Mouse (Mus musculus) midbrain, embryonic 15.5 days (tissue): ENCODE results near the gene Ubap2l. TPM values are rescaled to one million over a fixed set of nuclear protein-coding genes. Genes with fewer than 3 reads are reported as not detected.
A peak's percentile ranks its signal among the peaks of the same experiment; 100 is the strongest.

Experiments
- ATAC-seq: fragments of 200-750 bp; cut with Nextera tagmentation; replicated peaks from 2 replicates; pipeline ENCODE4 v1.8.0; 2017; ENCODE audit warnings: moderate TSS enrichment
- H3K27ac ChIP-seq: fragments of 300-500 bp; sonication (generic); 2 replicates; pipeline ENCODE4 v1.5.1; 2015; ENCODE audit warnings: mild to moderate bottlenecking, inconsistent platforms
- H3K27me3 ChIP-seq: fragments of 300-500 bp; sonication (generic); replicated peaks from 2 replicates; pipeline ENCODE4 v1.6.1; 2015; ENCODE audit warnings: inconsistent platforms
- H3K36me3 ChIP-seq: fragments of 300-500 bp; sonication (generic); replicated peaks from 2 replicates; pipeline ENCODE4 v1.6.1; 2015; ENCODE audit warnings: inconsistent platforms
- H3K4me1 ChIP-seq: fragments of 300-500 bp; sonication (generic); 2 replicates; pipeline ENCODE4 v1.6.1; 2015; ENCODE audit warnings: inconsistent platforms
- H3K4me2 ChIP-seq: fragments of 300-500 bp; sonication (generic); 2 replicates; pipeline ENCODE4 v1.6.1; 2015; ENCODE audit warnings: inconsistent platforms, mild to moderate bottlenecking, moderate library complexity
- H3K4me3 ChIP-seq: fragments of 300-500 bp; sonication (generic); 2 replicates; pipeline ENCODE4 v1.5.1; 2015; ENCODE audit warnings: mild to moderate bottlenecking, inconsistent platforms
- H3K9ac ChIP-seq: fragments of 300-500 bp; sonication (generic); 2 replicates; pipeline ENCODE4 v1.6.1; 2015; ENCODE audit warnings: mild to moderate bottlenecking, inconsistent platforms
- H3K9me3 ChIP-seq: fragments of 300-500 bp; sonication (generic); 2 replicates; pipeline ENCODE4 v1.6.1; 2016; ENCODE audit warnings: inconsistent platforms
- WGBS: fragments of 180-500 bp; shearing (Covaris S2); methylation state at CpG from one replicate; pipeline ENCODE4 v1.1.7; 2015; ENCODE audit warnings: mixed read lengths; 5-methylcytosine and 5-hydroxymethylcytosine counted together
- microRNA counts: library from miRNA; unstranded; fragments of <30 nt; microRNA quantifications from one replicate; lab custom pipeline; 2016
- microRNA-seq: library from miRNA; unstranded; fragments of <30 nt; microRNA quantifications from one replicate; pipeline ENCODE4, GENCODE M21; 2016
- polyA plus RNA-seq: library from polyadenylated mRNA; unstranded; fragments of >200 nt; fragmentation: Nextera tagmentation; extraction: Ambion mirVana; gene quantifications from 2 replicates; pipeline ENCODE4 v1.2.1, GENCODE M21; 2015

Ubap2l gene
- polyA plus RNA-seq, 1 experiment from 2014 or later: 135 TPM

GRCm38 (mm10) chr3:89962751-89963220, 89.6 kb downstream of the Ubap2l start:
- under 1% methylated on average over 30 of the region's 30 CpGs for WGBS
- Histone ChIP-seq H3K4me1 (peaks cover 55% of the 10 kb centered on the region), H3K9me3 (no peaks in the 10 kb centered on the region), H3K36me3 (peaks cover 2% of the 10 kb centered on the region; the same call in 1 of the 2 replicates), H3K4me2 (peak overlapping the region; percentile 87), H3K27me3 (no peaks in the 10 kb centered on the region), H3K4me3 (peak overlapping the region; percentile 86), H3K27ac (peak overlapping the region; percentile 93), H3K9ac (peak overlapping the region; percentile 94)
- ATAC-seq: peak; percentile 18

DNA sequence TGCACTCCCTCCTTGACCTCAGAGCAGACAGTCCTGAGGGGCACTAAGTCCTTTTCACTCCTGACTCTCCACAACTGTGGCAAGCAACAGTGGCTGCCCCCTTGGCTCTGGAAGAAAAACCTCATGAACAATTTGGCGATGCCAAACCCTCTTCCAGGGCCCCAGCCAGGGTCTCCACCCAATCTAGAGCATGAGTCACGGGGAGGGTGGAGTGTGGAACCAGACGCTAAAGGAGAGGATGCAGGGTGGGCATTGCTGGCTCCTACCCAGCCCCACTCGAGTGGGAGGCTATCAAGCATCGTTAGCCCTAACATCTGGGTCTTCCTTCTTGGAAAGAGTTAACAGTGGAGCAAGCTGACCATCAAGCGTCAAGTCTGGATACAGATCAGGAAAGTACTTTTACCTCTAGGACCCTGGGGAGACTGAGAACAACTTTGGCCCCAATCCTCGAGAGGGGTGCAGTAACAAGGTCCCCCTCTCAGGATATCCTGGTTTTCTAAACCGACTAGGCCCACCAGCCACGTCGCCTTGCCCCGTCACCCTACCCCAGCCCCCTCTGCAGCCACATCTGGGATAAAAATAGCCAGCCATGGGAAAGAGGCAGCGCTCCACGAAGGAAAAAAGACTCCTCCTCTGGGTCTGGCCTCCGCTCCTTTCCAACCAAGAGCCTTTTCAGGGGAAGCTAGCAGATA, 90.2 kb downstream of the Ubap2l start:
- no peaks in the 10 kb centered on the region for H3K27me3 ChIP-seq
- H3K9me3 ChIP-seq: no peaks in the 10 kb centered on the region
- no peak for ATAC-seq
- H3K4me3 ChIP-seq: peak overlapping the region; percentile 86
- WGBS: 7% methylated on average over 14 of the region's 14 CpGs
- peaks cover 8% of the 10 kb centered on the region; the same call in 1 of the 2 replicates for H3K36me3 ChIP-seq
- peak overlapping the region; percentile 93 for H3K27ac ChIP-seq
- peak overlapping the region; percentile 87 for H3K4me2 ChIP-seq
- peaks cover 55% of the 10 kb centered on the region for H3K4me1 ChIP-seq
- peak overlapping the region; percentile 94 for H3K9ac ChIP-seq

- Histone ChIP-seq H3K36me3 (peaks cover 13% of the 10 kb centered on the region), H3K4me2 (peak overlapping the region; percentile 87), H3K27ac (0 out of 2 replicates have a peak overlapping the region, but pooled peaks have one; percentile 70), H3K9me3 (no peaks in the 10 kb centered on the region), H3K4me3 (peak overlapping the region; percentile 86), H3K27me3 (no peaks in the 10 kb centered on the region), H3K9ac (peak overlapping the region; percentile 94; the same call in 1 of the 2 replicates), H3K4me1 (peaks cover 55% of the 10 kb centered on the region)
- WGBS: 58% methylated on average over 4 of the region's 4 CpGs
- ATAC-seq: no peak
Observed at GRCm38 (mm10) chr3:89961436-89961835, 91.0 kb downstream of the Ubap2l start.

GRCm38 (mm10) chr3:89960469-89960868, 92.0 kb downstream of the Ubap2l start:
- H3K4me1 ChIP-seq: peaks cover 55% of the 10 kb centered on the region
- H3K4me3 ChIP-seq: peak overlapping the region; percentile 86
- peak overlapping the region; percentile 87 for H3K4me2 ChIP-seq

DNA sequence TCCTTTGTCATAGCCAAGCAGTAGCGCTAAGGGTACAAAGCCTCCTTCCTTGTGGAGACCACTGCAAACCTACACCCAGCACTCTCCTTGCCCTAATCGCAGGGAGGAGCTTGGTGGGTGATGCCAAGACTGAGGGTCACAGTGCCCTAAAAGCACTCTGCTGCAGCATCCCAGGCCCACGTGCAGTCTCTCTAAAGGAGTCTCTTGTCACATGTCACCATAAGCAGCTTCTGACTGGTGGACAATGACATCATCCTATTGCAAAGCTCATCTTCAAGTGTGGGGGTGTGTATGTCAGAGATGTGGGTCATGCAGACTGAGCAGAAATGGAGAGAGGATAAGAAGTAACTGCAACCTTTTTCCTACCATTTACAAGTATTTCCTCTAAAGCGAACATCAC, 93.0 kb downstream of the Ubap2l start:
- peak overlapping the region; percentile 87 for H3K4me2 ChIP-seq
- H3K9ac ChIP-seq: peak overlapping the region; percentile 94; the same call in 1 of the 2 replicates
- H3K9me3 ChIP-seq: no peaks in the 10 kb centered on the region
- peaks cover 47% of the 10 kb centered on the region for H3K4me1 ChIP-seq
- 0 out of 2 replicates have a peak, but pooled peaks have one; percentile 28 for ATAC-seq
- no peak overlapping the region for H3K27ac ChIP-seq
- 68% methylated on average over 4 of the region's 4 CpGs for WGBS
- H3K4me3 ChIP-seq: peak overlapping the region; percentile 86
- H3K27me3 ChIP-seq: no peaks in the 10 kb centered on the region
- peaks cover 20% of the 10 kb centered on the region for H3K36me3 ChIP-seq

More at GRCm38 (mm10) chr3:89960469-89960868, 92.0 kb downstream of the Ubap2l start:
- WGBS: under 1% methylated on average over 30 of the region's 30 CpGs
- Histone ChIP-seq H3K36me3 (peaks cover 19% of the 10 kb centered on the region), H3K9ac (peak overlapping the region; percentile 94), H3K27me3 (no peaks in the 10 kb centered on the region), H3K27ac (peak overlapping the region; percentile 70), H3K9me3 (no peaks in the 10 kb centered on the region)
- ATAC-seq: peak; percentile 88

GRCm38 (mm10) chr3:89957880-89958279, 94.5 kb downstream of the Ubap2l start:
- Histone ChIP-seq H3K27ac (no peak overlapping the region), H3K36me3 (peaks cover 29% of the 10 kb centered on the region), H3K4me3 (no peak overlapping the region), H3K9me3 (no peaks in the 10 kb centered on the region), H3K4me1 (peaks cover 41% of the 10 kb centered on the region), H3K4me2 (no peak overlapping the region), H3K9ac (no peak overlapping the region), H3K27me3 (no peaks in the 10 kb centered on the region)
- no peak for ATAC-seq
- WGBS: 93% methylated on average over 9 of the region's 9 CpGs

GRCm38 (mm10) chr3:89956177-89956971, 96.1 kb downstream of the Ubap2l start:
- H3K4me3 ChIP-seq: no peak overlapping the region
- no peak overlapping the region for H3K4me2 ChIP-seq
- H3K4me1 ChIP-seq: peaks cover 29% of the 10 kb centered on the region
- no peaks in the 10 kb centered on the region for H3K9me3 ChIP-seq
- H3K27ac ChIP-seq: no peak overlapping the region
- 95% methylated on average over 7 of the region's 7 CpGs for whole genome bisulfite sequencing
- peaks cover 44% of the 10 kb centered on the region for H3K36me3 ChIP-seq
- ATAC-seq: no peak
- H3K27me3 ChIP-seq: no peaks in the 10 kb centered on the region
- no peak overlapping the region for H3K9ac ChIP-seq

DNA sequence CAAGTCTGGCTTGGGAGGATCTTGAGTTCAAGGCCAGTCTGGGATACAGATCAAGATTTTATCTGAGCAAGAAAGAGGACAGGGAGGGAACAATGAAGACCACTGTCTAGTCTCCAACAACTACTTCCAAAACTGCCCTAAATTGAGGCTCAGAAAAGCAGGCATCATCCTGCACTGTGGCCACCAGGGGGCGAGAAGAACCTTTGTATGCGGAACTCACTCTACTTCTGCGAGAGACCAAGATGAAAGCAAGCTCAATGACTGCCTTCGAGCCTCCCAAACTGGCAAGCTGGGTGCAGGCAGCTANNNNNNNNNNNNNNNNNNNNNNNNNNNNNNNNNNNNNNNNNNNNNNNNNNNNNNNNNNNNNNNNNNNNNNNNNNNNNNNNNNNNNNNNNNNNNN, 99.0 kb downstream of the Ubap2l start:
- Histone ChIP-seq H3K36me3 (peaks cover 71% of the 10 kb centered on the region), H3K27ac (no peak overlapping the region), H3K9ac (no peak overlapping the region), H3K4me3 (no peak overlapping the region), H3K9me3 (no peaks in the 10 kb centered on the region), H3K4me2 (no peak overlapping the region), H3K27me3 (no peaks in the 10 kb centered on the region), H3K4me1 (peaks cover 3% of the 10 kb centered on the region; the same call in 1 of the 2 replicates)
- no peak; the same call in 1 of the 2 replicates for ATAC-seq
- under 1% methylated on average over 4 of the region's 4 CpGs for WGBS

MicroRNAs within 50 kb of the gene (microRNA counts, 519-probe panel; counts per million panel counts)
- microRNA mmu-miR-190b (lab: Ali Mortazavi, UCI): 3,352 counts per million, percentile 77 among the panel's probes with 10 or more counts

Small RNA genes within 50 kb of the gene (microRNA-seq; reads per million reads assigned to microRNA genes)
- 28.1 reads per million, percentile 39 among the genes with 10 or more reads in this experiment for gene Mir190b
- gene Mir7669: 0.74 reads per million

Other genes starting within 250 kb of the Ubap2l start
- 1.6 TPM in 2 replicates for gene She, start 221.3 kb downstream of the Ubap2l start, polyA plus RNA-seq
- 1.1 and 1.2 TPM in 2 replicates for gene Il6ra, start 139.4 kb downstream of the Ubap2l start, polyA plus RNA-seq
- 12.8 and 13.6 TPM in 2 replicates for gene Atp8b2, start 89.1 kb downstream of the Ubap2l start, polyA plus RNA-seq
- gene Hax1, start 53.8 kb downstream of the Ubap2l start, polyA plus RNA-seq: 106 and 121 TPM in 2 replicates
- 205 and 210 TPM in 2 replicates for gene 4933434E20Rik, start 992 bp downstream of the Ubap2l start, polyA plus RNA-seq
- gene Tpm3, start 20.0 kb upstream of the Ubap2l start, polyA plus RNA-seq: 382 TPM in 2 replicates
- 0.26 and 0.43 TPM in 2 replicates for gene Nup210l, start 51.5 kb upstream of the Ubap2l start, polyA plus RNA-seq
- gene Rps27, start 161.0 kb upstream of the Ubap2l start, polyA plus RNA-seq: 731 and 753 TPM in 2 replicates
- 23.8 and 26.0 TPM in 2 replicates for gene Rab13, start 161.1 kb upstream of the Ubap2l start, polyA plus RNA-seq
- gene Jtb, start 179.0 kb upstream of the Ubap2l start, polyA plus RNA-seq: 90.6 and 94.3 TPM in 2 replicates
- gene Creb3l4, start 190.9 kb upstream of the Ubap2l start, polyA plus RNA-seq: 1.6 and 2.3 TPM in 2 replicates
- gene Slc39a1, start 195.5 kb upstream of the Ubap2l start, polyA plus RNA-seq: 48.4 and 52.1 TPM in 2 replicates
- 24.0 and 26.6 TPM in 2 replicates for gene Crtc2, start 201.5 kb upstream of the Ubap2l start, polyA plus RNA-seq
- gene Dennd4b, start 212.6 kb upstream of the Ubap2l start, polyA plus RNA-seq: 7.4 and 11.2 TPM in 2 replicates
- 13.2 and 14.5 TPM in 2 replicates for gene Gatad2b, start 240.6 kb upstream of the Ubap2l start, polyA plus RNA-seq